Mouse (Mus musculus): Measurements from ENCODE around the gene Tex19.1. TPM values are rescaled to one million over a fixed set of nuclear protein-coding genes. Genes with fewer than 3 reads are reported as not detected.

Gene Tex19.1
- total and polyA plus RNA-seq, 3 experiments = 0.10 to 0.19 TPM; not detected in 1

DNA sequence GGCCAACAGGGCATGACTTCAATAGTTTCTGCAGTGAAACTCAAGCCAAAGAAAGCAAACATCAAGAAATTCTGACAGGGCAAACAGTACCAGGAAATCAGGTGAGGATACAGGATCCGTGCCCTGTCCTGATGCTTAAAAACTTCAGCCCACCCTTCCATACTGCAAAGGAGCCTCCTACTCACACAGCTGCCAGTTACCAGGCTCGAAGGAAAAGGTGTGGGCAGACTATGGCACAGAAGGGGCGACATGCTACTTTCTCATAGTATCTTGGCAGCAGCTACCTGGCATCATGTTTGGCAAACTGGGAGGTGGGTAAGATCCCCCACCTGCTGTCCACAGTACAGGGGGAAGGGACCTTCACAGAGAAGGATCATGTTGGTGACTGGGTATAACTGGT lies 47.5 kb downstream of the Tex19.1 start:
- DNase-seq (ENCODE audit: low read depth, low spot score) = no peak
- Histone ChIP-seq H3K4me3 (ENCODE audit: control insufficient read depth in 1 of 2, insufficient read depth in 1 of 2, low read depth in 2 of 2, low read length in 2 of 2) (no peak overlapping the region), H3K27me3 (ENCODE audit: control insufficient read depth in 1 of 2, insufficient read depth in 2 of 2, low read length in 2 of 2) (no peaks in the 10 kb centered on the region), H3K79me2 (ENCODE audit: control insufficient read depth, insufficient read depth, low read length, poor library complexity) (no peaks in the 10 kb centered on the region), H3K27ac (ENCODE audit: control insufficient read depth, low read depth, low read length) (no peak overlapping the region), H3K4me1 (ENCODE audit: control insufficient read depth in 1 of 2, insufficient read depth in 2 of 2, low read length in 2 of 2) (no peaks in the 10 kb centered on the region), H3K36me3 (ENCODE audit: control insufficient read depth in 1 of 2, insufficient read depth in 2 of 2, low read length in 2 of 2) (no peaks in the 10 kb centered on the region), H3K9me3 (replicated peaks; ENCODE audit: insufficient read depth, low read length) (no peaks in the 10 kb centered on the region), H3K9ac (ENCODE audit: control insufficient read depth, low read depth, low read length, poor library complexity, severe bottlenecking) (no peak overlapping the region)
- TF ChIP-seq BHLHE40 (IDR thresholded peaks at IDR 0.05; ENCODE audit: borderline replicate concordance, low read depth, low read length) (no peak), MAX (IDR thresholded peaks at IDR 0.05; ENCODE audit: low read length) (no peak), MEF2A (IDR thresholded peaks at IDR 0.05; ENCODE audit: extremely low read depth, insufficient replicate concordance, low read depth, low read length, poor library complexity, severe bottlenecking) (no peak), GABPA (IDR thresholded peaks at IDR 0.05; ENCODE audit: low read depth, low read length) (no peak), CHD2 (IDR thresholded peaks at IDR 0.05; ENCODE audit: low read length) (no peak), CTCF (IDR thresholded peaks at IDR 0.05 in 2 of 3, conservative IDR thresholded peaks at IDR 0.05 in 1 of 3; ENCODE audit: control insufficient read depth in 1 of 3, insufficient read depth in 1 of 3, low read depth in 2 of 3, low read length in 3 of 3, poor library complexity in 1 of 3, severe bottlenecking in 1 of 3) (no peak), HCFC1 (IDR thresholded peaks at IDR 0.05; ENCODE audit: low read depth, low read length) (no peak), MAFK (IDR thresholded peaks at IDR 0.05; ENCODE audit: borderline replicate concordance, low read depth, low read length) (no peak), NRF1 (IDR thresholded peaks at IDR 0.05; ENCODE audit: insufficient read depth, low read depth, low read length, poor library complexity, severe bottlenecking) (no peak), USF1 (IDR thresholded peaks at IDR 0.05; ENCODE audit: low read depth, low read length) (no peak), ZC3H11A (IDR thresholded peaks at IDR 0.05; ENCODE audit: low read depth, low read length) (no peak), MAZ (IDR thresholded peaks at IDR 0.05; ENCODE audit: low read depth, low read length) (no peak), RCOR1 (IDR thresholded peaks at IDR 0.05; ENCODE audit: low read depth, low read length) (no peak), POLR2AphosphoS5 (IDR thresholded peaks at IDR 0.05; ENCODE audit: borderline replicate concordance, low read depth, low read length) (no peak), TCF12 (IDR thresholded peaks at IDR 0.05; ENCODE audit: low read depth, low read length) (no peak), POLR2AphosphoS2 (IDR thresholded peaks at IDR 0.05; ENCODE audit: low read length) (no peak), TAL1 (IDR thresholded peaks at IDR 0.05; ENCODE audit: low read length) (no peak), CHD1 (IDR thresholded peaks at IDR 0.05; ENCODE audit: low read depth, low read length) (no peak)

Other genes with a start within 250 kb of the Tex19.1 start
- gene Ccdc57, start 213.3 kb upstream of the Tex19.1 start, total RNA-seq (2012; rRNA removed) = 4.4 and 5.3 TPM in 2 replicates
- gene Ccdc57, start 213.3 kb upstream of the Tex19.1 start, polyA plus RNA-seq (2012; ENCODE audit: insufficient read depth in 1 of 2, insufficient read length in 2 of 2, low read depth in 1 of 2, low replicate concordance in 2 of 2, missing spikeins in 1 of 2) = 1 to 10 TPM in 1 of 2 experiments, not detected in 1; 7.4 TPM
- 570 and 748 TPM in 2 replicates for gene Slc16a3, start 197.7 kb upstream of the Tex19.1 start, total RNA-seq (2012; rRNA removed)
- 100 to 1,000 TPM in 1 of 2 experiments, 10 to 100 TPM in 1; 85.7 to 610 TPM for gene Slc16a3, start 197.7 kb upstream of the Tex19.1 start, polyA plus RNA-seq (2012; ENCODE audit: insufficient read depth in 1 of 2, insufficient read length in 2 of 2, low read depth in 1 of 2, low replicate concordance in 2 of 2, missing spikeins in 1 of 2)
- gene Csnk1d, start 154.8 kb upstream of the Tex19.1 start, total RNA-seq (2012; rRNA removed) = 81.3 and 83.2 TPM in 2 replicates
- 100 to 1,000 TPM; 121 to 329 TPM for gene Csnk1d, start 154.8 kb upstream of the Tex19.1 start, polyA plus RNA-seq (2012; ENCODE audit: insufficient read depth in 1 of 2, insufficient read length in 2 of 2, low read depth in 1 of 2, low replicate concordance in 2 of 2, missing spikeins in 1 of 2)
- 0.39 and 0.58 TPM in 2 replicates for gene Cd7, start 106.7 kb upstream of the Tex19.1 start, total RNA-seq (2012; rRNA removed)
- under 1 TPM in 1 of 2 experiments, not detected in 1; 0.33 TPM for gene Cd7, start 106.7 kb upstream of the Tex19.1 start, polyA plus RNA-seq (2012; ENCODE audit: insufficient read depth in 1 of 2, insufficient read length in 2 of 2, low read depth in 1 of 2, low replicate concordance in 2 of 2, missing spikeins in 1 of 2)
- gene Sectm1b, start 82.6 kb upstream of the Tex19.1 start, total RNA-seq (2012; rRNA removed) = not detected in 2 replicates
- under 1 TPM in 1 of 2 experiments, not detected in 1; 0.14 TPM for gene Sectm1b, start 82.6 kb upstream of the Tex19.1 start, polyA plus RNA-seq (2012; ENCODE audit: insufficient read depth in 1 of 2, insufficient read length in 2 of 2, low read depth in 1 of 2, low replicate concordance in 2 of 2, missing spikeins in 1 of 2)
- gene Sectm1a, start 64.9 kb upstream of the Tex19.1 start, total RNA-seq (2012; rRNA removed) = 19.8 and 22.0 TPM in 2 replicates
- 10 to 100 TPM in 1 of 2 experiments, not detected in 1; 22.3 TPM for gene Sectm1a, start 64.9 kb upstream of the Tex19.1 start, polyA plus RNA-seq (2012; ENCODE audit: insufficient read depth in 1 of 2, insufficient read length in 2 of 2, low read depth in 1 of 2, low replicate concordance in 2 of 2, missing spikeins in 1 of 2)
- 44.7 and 45.7 TPM in 2 replicates for gene Tex19.2, start 27.5 kb upstream of the Tex19.1 start, total RNA-seq (2012; rRNA removed)
- 10 to 100 TPM in 1 of 2 experiments, not detected in 1; 34.5 TPM for gene Tex19.2, start 27.5 kb upstream of the Tex19.1 start, polyA plus RNA-seq (2012; ENCODE audit: insufficient read depth in 1 of 2, insufficient read length in 2 of 2, low read depth in 1 of 2, low replicate concordance in 2 of 2, missing spikeins in 1 of 2)
- not detected in 2 replicates for gene Uts2r, start 14.1 kb downstream of the Tex19.1 start, total RNA-seq (2012; rRNA removed)
- not detected for gene Uts2r, start 14.1 kb downstream of the Tex19.1 start, polyA plus RNA-seq (2012; ENCODE audit: insufficient read depth in 1 of 2, insufficient read length in 2 of 2, low read depth in 1 of 2, low replicate concordance in 2 of 2, missing spikeins in 1 of 2)
- gene Hexdc, start 58.3 kb downstream of the Tex19.1 start, total RNA-seq (2012; rRNA removed) = 6.4 and 7.1 TPM in 2 replicates
- 1 to 10 TPM in 1 of 2 experiments, not detected in 1; 9.0 TPM for gene Hexdc, start 58.3 kb downstream of the Tex19.1 start, polyA plus RNA-seq (2012; ENCODE audit: insufficient read depth in 1 of 2, insufficient read length in 2 of 2, low read depth in 1 of 2, low replicate concordance in 2 of 2, missing spikeins in 1 of 2)
- 10.1 and 12.7 TPM in 2 replicates for gene Ogfod3, start 58.6 kb downstream of the Tex19.1 start, total RNA-seq (2012; rRNA removed)
- 10 to 100 TPM in 1 of 2 experiments, not detected in 1; 12.3 TPM for gene Ogfod3, start 58.6 kb downstream of the Tex19.1 start, polyA plus RNA-seq (2012; ENCODE audit: insufficient read depth in 1 of 2, insufficient read length in 2 of 2, low read depth in 1 of 2, low replicate concordance in 2 of 2, missing spikeins in 1 of 2)
- 42.5 and 46.1 TPM in 2 replicates for gene Cybc1, start 83.2 kb downstream of the Tex19.1 start, total RNA-seq (2012; rRNA removed)
- 10 to 100 TPM in 1 of 2 experiments, not detected in 1; 43.6 TPM for gene Cybc1, start 83.2 kb downstream of the Tex19.1 start, polyA plus RNA-seq (2012; ENCODE audit: insufficient read depth in 1 of 2, insufficient read length in 2 of 2, low read depth in 1 of 2, low replicate concordance in 2 of 2, missing spikeins in 1 of 2)
- 31.9 and 45.3 TPM in 2 replicates for gene Narf, start 91.1 kb downstream of the Tex19.1 start, total RNA-seq (2012; rRNA removed)
- gene Narf, start 91.1 kb downstream of the Tex19.1 start, polyA plus RNA-seq (2012; ENCODE audit: insufficient read depth in 1 of 2, insufficient read length in 2 of 2, low read depth in 1 of 2, low replicate concordance in 2 of 2, missing spikeins in 1 of 2) = 10 to 100 TPM in 1 of 2 experiments, not detected in 1; 44.9 TPM
- 59.6 and 64.5 TPM in 2 replicates for gene Foxk2, start 113.8 kb downstream of the Tex19.1 start, total RNA-seq (2012; rRNA removed)
- 100 to 1,000 TPM in 1 of 2 experiments, 10 to 100 TPM in 1; 68.0 to 317 TPM for gene Foxk2, start 113.8 kb downstream of the Tex19.1 start, polyA plus RNA-seq (2012; ENCODE audit: insufficient read depth in 1 of 2, insufficient read length in 2 of 2, low read depth in 1 of 2, low replicate concordance in 2 of 2, missing spikeins in 1 of 2)
- 41.5 and 41.9 TPM in 2 replicates for gene Wdr45b, start 208.3 kb downstream of the Tex19.1 start, total RNA-seq (2012; rRNA removed)
- gene Wdr45b, start 208.3 kb downstream of the Tex19.1 start, polyA plus RNA-seq (2012; ENCODE audit: insufficient read depth in 1 of 2, insufficient read length in 2 of 2, low read depth in 1 of 2, low replicate concordance in 2 of 2, missing spikeins in 1 of 2) = 10 to 100 TPM in 1 of 2 experiments, not detected in 1; 39.3 TPM
- 0.23 and 0.39 TPM in 2 replicates for gene Rab40b, start 242.1 kb downstream of the Tex19.1 start, total RNA-seq (2012; rRNA removed)
- not detected for gene Rab40b, start 242.1 kb downstream of the Tex19.1 start, polyA plus RNA-seq (2012; ENCODE audit: insufficient read depth in 1 of 2, insufficient read length in 2 of 2, low read depth in 1 of 2, low replicate concordance in 2 of 2, missing spikeins in 1 of 2)